Mouse (Mus musculus) E14TG2a.4 (cell line): ENCODE measurements at regions not wholly inside any gene's neighbourhood (a gene's known extent, or its start where the extent isn't known, plus 50 kb on each side); places are given as distances from the start of the nearest gene placed in this dataset.

Experiments used
- CTCF ChIP-seq: conservative IDR thresholded peaks from 2 replicates; pipeline ENCODE4 v1.5.1; 2014; ENCODE audit warnings: low read length
- NANOG ChIP-seq: IDR thresholded peaks from 2 replicates; pipeline ENCODE4 v1.6.1; 2014; ENCODE audit warnings: borderline replicate concordance, low read length, mixed read lengths

- no peak for TF ChIP-seq CTCF
- TF ChIP-seq NANOG, result no peak
Observed at GRCm38 (mm10) chr5:78032554-78033250, 624.9 kb upstream of the Igfbp7 start.
